Mouse (Mus musculus): Measurements from ENCODE around the gene Asb13.

The Asb13 gene

DNA sequence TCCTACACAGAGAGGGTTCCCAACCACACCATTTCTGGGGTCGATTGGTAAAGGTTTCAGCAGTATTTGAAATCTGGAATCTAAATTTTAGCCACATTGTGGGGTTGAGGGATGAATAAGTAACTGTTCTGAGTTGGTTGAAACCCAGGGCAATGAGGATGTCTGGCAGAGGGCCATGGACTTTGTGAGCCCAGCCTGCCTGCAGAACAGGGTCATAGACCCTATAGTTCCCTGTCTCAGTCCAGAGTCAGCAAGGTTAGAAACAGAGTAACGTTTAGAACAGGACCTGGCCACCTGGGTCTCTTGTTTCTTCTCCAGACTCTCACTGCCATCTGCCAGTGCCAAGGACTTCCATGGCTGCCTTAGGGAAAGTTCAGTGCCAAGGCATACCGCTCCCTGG is 30.4 kb downstream of the Asb13 start:
- no peak for DNase-seq (ENCODE audit: low spot score in 2 of 2)

DNA sequence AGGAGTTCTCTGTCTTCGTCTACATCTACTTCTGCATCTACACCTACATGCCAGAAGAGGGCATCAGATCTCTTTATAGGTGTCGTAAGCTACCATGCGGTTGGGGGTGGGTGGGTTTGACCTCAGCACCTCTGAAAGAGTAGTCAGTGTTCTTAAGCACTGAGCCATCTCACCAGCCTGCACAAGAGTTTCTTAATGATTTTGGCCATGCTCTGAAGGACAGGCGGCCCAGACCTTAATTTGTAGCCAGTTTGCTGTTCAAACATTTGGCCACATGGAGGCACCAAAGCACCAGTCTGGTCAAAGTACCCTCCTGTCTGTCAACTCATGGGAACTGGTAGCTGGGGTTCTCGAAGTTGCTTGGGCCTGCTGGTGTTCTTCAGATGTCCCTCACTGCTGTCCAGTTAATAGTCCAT is 31.5 kb downstream of the Asb13 start:
- peak; percentile 12 to 54 for DNase-seq (ENCODE audit: low spot score in 2 of 2)

GRCm38 (mm10) chr13:3667288-3667873 is 33.5 kb downstream of the Asb13 start:
- no peak for DNase-seq (ENCODE audit: low spot score in 2 of 2)

GRCm38 (mm10) chr13:3668068-3668467 is 34.2 kb downstream of the Asb13 start:
- no peak for DNase-seq (ENCODE audit: low spot score in 2 of 2)

DNA sequence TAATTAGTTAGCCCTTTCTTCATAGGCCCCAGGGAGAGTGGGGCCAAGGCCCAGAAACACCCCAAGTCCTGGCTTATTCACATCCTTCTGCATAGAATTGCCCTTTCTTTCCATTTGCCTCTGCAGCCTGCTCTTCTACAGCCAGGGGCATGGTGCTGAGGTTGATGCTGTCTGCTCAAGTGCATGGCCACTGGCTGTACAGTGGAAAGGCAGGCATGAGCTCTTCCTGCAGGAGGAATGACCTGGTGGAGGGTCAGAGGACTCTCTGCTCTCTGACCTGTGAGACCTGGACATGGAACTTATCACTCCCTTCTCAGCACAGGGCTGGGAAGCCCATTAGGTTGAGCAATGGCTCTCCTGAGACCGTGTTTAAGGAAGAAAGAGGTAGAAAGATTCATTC is 35.8 kb downstream of the Asb13 start:
- no peak for DNase-seq (ENCODE audit: low spot score in 2 of 2)

GRCm38 (mm10) chr13:3670039-3670438 is 36.2 kb downstream of the Asb13 start:
- no peak for DNase-seq (ENCODE audit: low spot score in 2 of 2)

- no peak for DNase-seq (ENCODE audit: low spot score in 2 of 2)
These were observed 39.3 kb downstream of the Asb13 start for GRCm38 (mm10) chr13:3673151-3673550.

- no peak for DNase-seq (ENCODE audit: low spot score in 2 of 2)
These were observed 39.8 kb downstream of the Asb13 start for GRCm38 (mm10) chr13:3673622-3674021.

GRCm38 (mm10) chr13:3675855-3676254 is 42.0 kb downstream of the Asb13 start:
- no peak for DNase-seq (ENCODE audit: low spot score in 2 of 2)

DNA sequence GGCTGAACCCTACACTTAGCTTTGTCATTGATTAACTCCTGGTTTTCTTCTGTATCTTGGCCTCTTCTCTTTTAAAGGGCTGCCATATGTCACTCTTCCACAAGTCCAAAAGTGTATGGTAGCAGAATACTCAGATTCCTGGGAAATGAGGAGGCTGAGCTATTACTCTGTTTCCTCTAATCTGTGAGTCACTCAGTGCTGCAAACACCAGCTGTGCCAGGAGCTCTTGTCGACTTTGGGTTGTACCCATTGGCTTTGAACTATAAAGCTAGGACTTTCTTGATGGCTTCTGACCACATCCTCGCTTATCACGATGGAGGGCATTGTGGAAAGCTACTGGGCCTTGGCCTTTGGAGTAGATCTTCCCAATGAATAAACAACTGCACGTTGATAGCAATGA is 45.3 kb downstream of the Asb13 start:
- DNase-seq (ENCODE audit: low spot score in 2 of 2), result no peak

- DNase-seq (ENCODE audit: low spot score in 2 of 2), result no peak
These were observed 52.5 kb downstream of the Asb13 start for GRCm38 (mm10) chr13:3686306-3686705.

DNA sequence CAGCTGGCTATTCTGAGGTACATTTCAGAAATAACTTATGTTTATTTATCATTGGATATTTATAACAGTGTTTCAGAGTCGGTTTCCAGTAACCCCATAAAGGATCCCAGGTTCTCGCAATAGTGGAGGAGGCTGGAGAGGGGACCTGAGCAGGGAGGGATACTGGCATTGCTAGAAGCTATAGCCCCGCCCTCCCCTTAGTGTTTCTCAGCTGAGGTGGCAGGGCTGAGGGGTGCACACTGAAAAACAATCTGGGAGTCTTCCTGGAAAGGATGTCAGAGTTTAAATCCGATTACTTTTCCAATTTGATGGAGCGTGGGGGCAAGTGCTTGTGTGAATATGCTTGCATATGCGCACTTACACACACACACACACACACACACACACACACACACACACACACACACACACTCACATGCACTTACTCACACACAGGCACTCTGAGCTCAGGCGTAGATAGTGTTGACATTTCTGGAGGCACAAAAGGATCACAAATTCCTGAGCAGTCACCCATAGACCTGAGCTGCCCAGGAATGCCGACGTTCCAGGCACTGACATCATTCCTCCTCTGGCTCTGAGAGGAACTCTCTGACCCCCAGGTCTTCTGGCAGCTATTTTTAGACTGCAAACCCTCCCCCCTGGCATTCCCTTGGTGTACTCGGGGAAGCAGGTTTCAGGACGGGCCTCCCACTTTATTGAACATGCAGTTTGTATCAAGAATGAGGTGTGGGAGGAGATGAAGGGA is 60.9 kb downstream of the Asb13 start:
- DNase-seq (ENCODE audit: low spot score in 2 of 2), result no peak

DNA sequence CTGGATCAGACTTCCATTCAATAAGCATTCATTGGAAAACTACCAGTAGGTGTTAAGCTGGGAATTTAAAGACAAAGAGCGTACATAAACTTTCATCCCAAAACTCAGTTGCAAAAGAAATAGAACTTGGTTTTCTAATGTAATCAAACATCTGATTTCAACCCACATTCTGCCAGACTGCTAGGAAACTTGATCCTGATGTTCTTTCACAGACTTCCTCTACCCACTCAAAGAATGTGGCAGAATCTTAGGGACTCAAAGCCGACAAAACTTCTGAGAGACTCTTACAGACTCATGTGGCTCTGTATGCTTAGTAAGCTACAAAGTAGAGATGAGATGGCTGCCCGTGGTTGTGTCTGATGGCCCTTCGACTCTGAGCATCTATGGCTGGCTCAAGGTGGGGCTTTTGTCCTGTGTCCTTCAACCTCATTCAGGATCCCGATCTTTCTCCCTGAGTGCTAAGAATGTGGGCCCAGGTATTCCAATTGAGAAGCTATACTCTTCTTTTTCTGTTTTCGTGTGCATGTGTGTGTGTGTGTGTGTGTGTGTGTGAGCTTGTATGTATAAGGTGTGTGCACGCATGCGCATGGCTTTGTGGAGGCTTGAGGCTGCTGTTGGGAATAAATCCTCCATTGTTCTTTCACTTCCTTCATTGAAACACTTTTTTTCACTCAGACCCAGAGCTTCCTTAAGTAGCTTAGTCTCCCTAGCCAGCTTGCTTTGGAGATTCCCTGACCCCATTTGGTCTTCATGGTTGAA is 63.3 kb downstream of the Asb13 start:
- no peak for DNase-seq (ENCODE audit: low spot score in 2 of 2)

DNA sequence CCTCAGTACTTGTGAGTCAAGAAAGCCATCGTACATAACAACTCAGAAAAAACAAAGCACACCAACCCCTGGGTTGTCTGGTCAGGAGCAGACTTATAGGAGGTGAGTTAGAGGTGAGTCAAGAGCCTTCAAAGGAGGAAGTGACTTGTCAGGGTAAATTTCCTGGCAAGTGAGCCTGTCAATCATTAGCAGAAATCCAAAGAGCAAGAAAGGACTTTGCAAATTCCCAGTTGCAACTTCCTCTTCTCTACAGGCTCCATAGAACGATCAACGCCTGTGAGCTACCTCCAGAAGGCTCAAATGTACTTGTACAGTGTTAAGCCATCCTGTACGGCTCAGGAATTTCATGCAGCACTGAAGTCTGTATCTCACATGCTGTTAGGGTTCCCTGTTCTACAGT is 66.9 kb downstream of the Asb13 start:
- no peak for DNase-seq (ENCODE audit: low spot score in 2 of 2)

All from spleen, postnatal 14 days (tissue).